Mouse (Mus musculus): ENCODE measurements at regions not wholly inside any gene's neighbourhood (a gene's known extent, or its start where the extent isn't known, plus 50 kb on each side); places are given as distances from the start of the nearest gene placed in this dataset.

DNA sequence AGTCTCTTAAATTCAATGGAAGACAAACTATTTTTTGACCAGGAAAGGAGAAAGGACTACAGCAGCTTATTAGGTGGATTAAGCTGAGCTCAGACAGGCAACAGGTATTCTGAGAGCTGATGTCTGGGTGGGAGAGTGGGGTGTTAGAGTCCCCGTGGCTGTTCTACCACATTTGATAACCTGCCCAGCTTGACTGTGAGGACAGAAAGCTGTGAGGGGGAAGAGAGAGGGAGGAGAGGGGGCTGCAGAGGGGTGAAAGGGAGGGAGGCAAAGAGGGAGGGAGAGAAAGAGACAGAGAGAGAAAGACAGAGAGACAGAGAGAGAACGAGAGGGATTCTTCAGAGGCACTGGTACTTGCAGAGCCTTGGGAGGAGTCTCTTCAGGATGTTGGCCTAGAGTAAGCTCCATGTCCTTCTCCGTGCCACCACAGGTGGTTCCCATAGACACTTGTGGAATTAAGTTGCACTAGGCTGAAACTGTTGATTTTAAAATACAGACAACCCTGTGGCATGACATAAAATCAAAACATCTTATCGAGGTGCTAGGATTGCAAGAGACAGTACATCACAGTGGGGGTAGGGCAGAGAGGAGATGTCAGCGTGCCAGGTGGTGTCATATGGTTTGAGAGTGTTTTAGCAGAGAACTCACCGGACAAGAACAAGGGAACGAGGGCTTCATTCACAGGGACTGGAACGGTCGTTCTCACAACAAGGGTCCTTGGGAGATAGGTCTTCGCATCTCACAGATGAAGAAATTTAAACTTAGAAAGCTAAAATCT lies 243.3 kb downstream of the Ccdc91 start:
- TF ChIP-seq POLR2A (IDR thresholded peaks at IDR 0.05; ENCODE audit: extremely low read depth, insufficient read depth, low read length) (no peak), CTCF (IDR thresholded peaks at IDR 0.05; ENCODE audit: low read depth, low read length) (no peak)
